Comparison of ENCODE assay signal across 14 mouse cellular contexts in the genomic region with DNA sequence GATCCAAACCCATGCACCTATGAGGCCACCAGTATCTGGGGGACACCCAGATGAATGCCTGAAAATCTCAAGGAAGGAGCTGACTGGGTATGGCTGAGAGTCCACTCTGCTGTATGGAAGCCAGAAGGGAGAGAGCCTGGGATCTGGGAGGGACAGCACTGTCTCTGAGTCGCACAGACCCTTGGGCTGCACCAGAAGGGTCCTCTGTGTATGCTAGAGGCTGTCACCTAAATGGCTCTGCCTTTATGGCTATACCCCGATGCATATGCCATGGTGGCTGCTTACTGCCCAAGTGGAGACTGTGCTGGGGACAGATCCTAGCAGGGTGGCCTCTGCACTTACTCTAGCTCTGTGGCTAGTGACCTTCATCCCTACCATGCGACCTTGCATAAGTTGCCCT. TPM values are rescaled to one million over a fixed set of nuclear protein-coding genes. Genes with fewer than 3 reads are reported as not detected.
A peak's percentile ranks its signal among the peaks of the same experiment; 100 is the strongest.
DNase-seq lines count a peak whose midpoint lies in the region; ATAC-seq and TF ChIP-seq lines count a peak whose summit lies in the region.
"Had no signal": no experiment of that assay in that cellular context is flagged by ENCODE, and none has a peak within 500 bp of the region (broad histone marks: within the 10 kb centered on the region; RNA-seq: fewer than 3 reads in every experiment).

No protein-coding gene starts in this region.

- H3K4me3 ChIP-seq in kidney, embryonic 14.5 days (ENCODE audit: low read length): no peak overlapping the region
- no peak overlapping the region for H3K4me3 ChIP-seq in kidney, adult 2 months (ENCODE audit: insufficient read depth, low read depth, low read length)
- H3K4me3 ChIP-seq in forebrain, embryonic 13.5 days: no peak overlapping the region
- H3K4me3 ChIP-seq: left cerebral cortex, adult 2 months; limb, embryonic 13.5 days had no signal

- TF ChIP-seq CTCF in kidney, adult 2 months (conservative IDR thresholded peaks at IDR 0.05; ENCODE audit: insufficient read depth, insufficient read length, low read depth, low read length): no peak

- no peak overlapping the region for H3K4me2 ChIP-seq in kidney, embryonic 14.5 days (replicated peaks; ENCODE audit: low read depth, low read length)
- H3K4me2 ChIP-seq in forebrain, embryonic 13.5 days: no peak overlapping the region
- H3K4me2 ChIP-seq: limb, embryonic 13.5 days had no signal

- no peak overlapping the region for H3K9ac ChIP-seq in kidney, embryonic 14.5 days (ENCODE audit: low read depth, low read length)
- H3K9ac ChIP-seq in forebrain, embryonic 13.5 days: no peak overlapping the region
- H3K9ac ChIP-seq: limb, embryonic 13.5 days had no signal

- ATAC-seq in kidney, embryonic 14.5 days (ENCODE audit: low FRiP score, low TSS enrichment): peak; percentile 32; the same call in 1 of the 2 replicates
- peak; percentile 27; the same call in 1 of the 2 replicates for ATAC-seq in forebrain, embryonic 13.5 days
- peak; percentile 32; the same call in 1 of the 2 replicates for ATAC-seq in megakaryocyte-erythroid progenitor cell, adult 5-6 weeks (replicated peaks; ENCODE audit: low FRiP score, low TSS enrichment, poor library complexity, severe bottlenecking)
- ATAC-seq: activated CD4-positive, CD25-positive, alpha-beta regulatory T cell, adult 4 months had no signal

- 0 out of 2 replicates have a peak, but pooled peaks cover 4% of the 10 kb centered on the region for H3K27me3 ChIP-seq in kidney, embryonic 14.5 days (ENCODE audit: control insufficient read depth, insufficient read depth, low read length)
- no peaks in the 10 kb centered on the region for H3K27me3 ChIP-seq in kidney, adult 2 months (replicated peaks; ENCODE audit: control insufficient read depth, insufficient read depth, low read length)
- H3K27me3 ChIP-seq in forebrain, embryonic 13.5 days: no peaks in the 10 kb centered on the region

- 68% methylated on average over 3 of the region's 3 CpGs for WGBS in kidney, embryonic 14.5 days
- 72% methylated on average over 3 of the region's 3 CpGs for WGBS in kidney, adult 2 months
- WGBS in forebrain, embryonic 13.5 days: 84% methylated on average over 3 of the region's 3 CpGs

- no peaks in the 10 kb centered on the region for H3K4me1 ChIP-seq in kidney, embryonic 14.5 days (ENCODE audit: control insufficient read depth, insufficient read depth, low read length)
- no peaks in the 10 kb centered on the region for H3K4me1 ChIP-seq in kidney, adult 2 months (ENCODE audit: control insufficient read depth, insufficient read depth, low read length)
- H3K4me1 ChIP-seq in forebrain, embryonic 13.5 days: 0 out of 2 replicates have a peak, but pooled peaks cover 9% of the 10 kb centered on the region
- H3K4me1 ChIP-seq: limb, embryonic 13.5 days had no signal

- no peaks in the 10 kb centered on the region for H3K36me3 ChIP-seq in kidney, embryonic 14.5 days (ENCODE audit: control insufficient read depth, insufficient read depth, low read length)
- no peaks in the 10 kb centered on the region for H3K36me3 ChIP-seq in kidney, adult 2 months (ENCODE audit: control insufficient read depth, insufficient read depth, low read length)
- H3K36me3 ChIP-seq in forebrain, embryonic 13.5 days (ENCODE audit: poor library complexity, severe bottlenecking): peaks cover 35% of the 10 kb centered on the region

- no peak for TF ChIP-seq POLR2A in kidney, adult 2 months (IDR thresholded peaks at IDR 0.05; ENCODE audit: low read depth, low read length)

- no peaks in the 10 kb centered on the region for H3K9me3 ChIP-seq in kidney, embryonic 14.5 days (ENCODE audit: control insufficient read depth, low read length)
- H3K9me3 ChIP-seq in forebrain, embryonic 13.5 days (replicated peaks): no peaks in the 10 kb centered on the region

- no peak overlapping the region for H3K27ac ChIP-seq in kidney, embryonic 14.5 days (ENCODE audit: low read depth, low read length)
- no peak overlapping the region for H3K27ac ChIP-seq in kidney, adult 2 months (ENCODE audit: insufficient read depth, low read depth, low read length)
- H3K27ac ChIP-seq in forebrain, embryonic 13.5 days: peak overlapping the region; percentile 14; the same call in 1 of the 2 replicates
- H3K27ac ChIP-seq: left cerebral cortex, adult 2 months; limb, embryonic 13.5 days had no signal

- DNase-seq in kidney, adult 2 months: no peak
- peak; percentile 11 for DNase-seq in 416B (ENCODE audit: low read depth)
- no peak for DNase-seq in spleen, adult 18-20 months
- no peak for DNase-seq in cerebellum, adult 11-12 months
- DNase-seq in lung, postnatal 10 days: no peak
- DNase-seq: right cerebral cortex, postnatal 14 days had no signal

RNA-seq across cellular contexts. Expression of gene Cacng4, which starts 8.6 kb away (rescaled TPM):
- polyA plus RNA-seq in kidney, embryonic 14.5 days (2014; fragmentation: Nextera tagmentation; extraction: Ambion mirVana): 3.7 and 5.2 TPM in 2 replicates
- polyA plus RNA-seq in kidney, adult 2 months (2012; rRNA removed): 0.31 and 0.69 TPM in 2 replicates
- polyA plus RNA-seq in forebrain, embryonic 13.5 days (2015; fragmentation: Nextera tagmentation; extraction: Ambion mirVana): 23.1 and 27.6 TPM in 2 replicates
- total RNA-seq in megakaryocyte-erythroid progenitor cell, adult 5-6 weeks (2014; fragmentation: Nextera tagmentation): not detected in 2 replicates
- total RNA-seq in megakaryocyte-erythroid progenitor cell, adult 5-6 weeks (2017): not detected in 2 replicates
- total RNA-seq: common myeloid progenitor, adult 5-6 weeks; megakaryocyte, adult 5-6 weeks had no signal
- polyA plus RNA-seq: activated CD4-positive, CD25-positive, alpha-beta regulatory T cell, adult 4 months had no signal
